Mouse (Mus musculus) cortical plate, adult 2 months (tissue): Measurements from ENCODE around the gene Tmx2.

ENCODE experiments used
- CTCF ChIP-seq: fragments of 200-500 bp; IDR thresholded peaks from 2 replicates; pipeline ENCODE4 v1.5.1; 2011; ENCODE audit warnings: mild to moderate bottlenecking, control low read depth, low read length; ENCODE audit not compliant: insufficient read depth; ENCODE audit errors: extremely low read depth
- POLR2A ChIP-seq: fragments of 200-500 bp; IDR thresholded peaks from 2 replicates; pipeline ENCODE4 v1.6.1; 2011; ENCODE audit warnings: mild to moderate bottlenecking, low read length, control low read depth; ENCODE audit not compliant: insufficient read depth; ENCODE audit errors: extremely low read depth

DNA sequence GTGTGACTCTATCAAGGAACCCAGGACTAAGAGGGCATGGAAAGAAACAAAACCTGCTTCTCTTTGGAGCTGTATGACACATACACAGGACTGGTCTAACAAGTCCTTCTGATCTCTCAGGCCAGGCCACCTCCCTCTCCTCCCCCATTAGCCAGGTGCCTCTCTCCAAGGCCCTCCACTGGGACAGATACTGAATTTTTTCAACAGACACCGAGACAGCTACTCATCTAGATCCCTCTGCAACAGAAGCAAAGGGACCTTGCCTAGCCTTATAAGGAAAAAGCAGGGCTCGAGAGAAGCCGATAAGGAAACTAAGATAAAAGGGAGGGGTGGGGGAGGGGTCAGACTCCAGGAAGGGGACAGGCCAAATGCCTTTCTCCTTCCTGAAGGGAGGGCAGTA is 45.9 kb downstream of the Tmx2 start:
- TF ChIP-seq CTCF (no peak), POLR2A (no peak)
